Mouse (Mus musculus) spleen, adult 2 months (tissue): Measurements from ENCODE around the gene Klf15.

Experiments used
- CTCF ChIP-seq: fragments of 200-500 bp; IDR thresholded peaks from 2 replicates; pipeline ENCODE4 v1.5.1; 2011; ENCODE audit warnings: mild to moderate bottlenecking, inconsistent platforms; ENCODE audit not compliant: insufficient read depth, insufficient read length, insufficient replicate concordance; ENCODE audit errors: extremely low read depth
- POLR2A ChIP-seq: fragments of 200-500 bp; IDR thresholded peaks from 2 replicates; pipeline ENCODE4 v1.6.1; 2011; ENCODE audit warnings: low read depth, low read length, inconsistent platforms

- TF ChIP-seq CTCF (no peak), POLR2A (no peak)
Observed at GRCm38 (mm10) chr6:90453751-90454150, 8.6 kb upstream of the Klf15 start.
